21 mouse cellular contexts compared by ENCODE assay signal in the genomic region with DNA sequence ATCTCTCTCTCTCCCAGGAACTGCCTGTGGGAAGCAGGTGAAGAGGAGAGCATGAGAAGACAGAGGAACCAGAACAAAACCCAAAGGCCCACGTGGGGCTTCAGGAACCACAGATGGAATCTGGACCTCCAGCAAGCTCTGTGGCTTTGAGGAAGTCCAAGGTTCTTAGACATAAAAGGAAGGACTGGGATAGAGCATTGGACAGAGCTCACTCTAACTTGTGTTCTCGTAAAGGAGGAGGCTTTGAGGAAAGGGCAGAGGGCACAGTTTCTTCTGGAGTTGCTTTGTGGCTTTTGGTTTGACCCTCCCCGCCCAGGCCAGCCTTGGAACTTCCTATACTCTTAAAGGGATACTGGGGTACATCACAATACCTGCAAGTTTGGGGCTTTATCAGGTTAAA. TPM values are rescaled to one million over a fixed set of nuclear protein-coding genes. Genes with fewer than 3 reads are reported as not detected.
DNase-seq lines count a peak whose midpoint lies in the region; ATAC-seq and TF ChIP-seq lines count a peak whose summit lies in the region.
"Had no signal": no experiment of that assay in that cellular context is flagged by ENCODE, and none has a peak within 500 bp of the region (broad histone marks: within the 10 kb centered on the region; RNA-seq: fewer than 3 reads in every experiment).

No protein-coding gene starts in this region.

- H3K9me3 ChIP-seq in heart, postnatal 0 days (replicated peaks; ENCODE audit: control insufficient read depth, low read length): no peaks in the 10 kb centered on the region
- no peaks in the 10 kb centered on the region for H3K9me3 ChIP-seq in liver, postnatal 0 days (ENCODE audit: low read length)
- H3K9me3 ChIP-seq in embryonic facial prominence, embryonic 13.5 days: no peaks in the 10 kb centered on the region
- H3K9me3 ChIP-seq in limb, embryonic 12.5 days: no peaks in the 10 kb centered on the region
- H3K9me3 ChIP-seq in hindbrain, embryonic 10.5 days: no peaks in the 10 kb centered on the region
- H3K9me3 ChIP-seq in heart, embryonic 12.5 days (replicated peaks): no peaks in the 10 kb centered on the region
- H3K9me3 ChIP-seq: embryonic facial prominence, embryonic 12.5 days; forebrain, embryonic 15.5 days; liver, embryonic 13.5 days; lung, embryonic 15.5 days; midbrain, embryonic 10.5 days; stomach, embryonic 15.5 days had no signal

- no peak overlapping the region for H3K4me3 ChIP-seq in heart, postnatal 0 days (ENCODE audit: low read depth, low read length)
- no peak overlapping the region for H3K4me3 ChIP-seq in liver, postnatal 0 days (ENCODE audit: low read depth, low read length)
- no peak overlapping the region for H3K4me3 ChIP-seq in embryonic facial prominence, embryonic 13.5 days
- H3K4me3 ChIP-seq in limb, embryonic 12.5 days (replicated peaks): no peak overlapping the region
- H3K4me3 ChIP-seq in hindbrain, embryonic 10.5 days: no peak overlapping the region
- no peak overlapping the region for H3K4me3 ChIP-seq in heart, embryonic 12.5 days
- H3K4me3 ChIP-seq: embryonic facial prominence, embryonic 12.5 days; forebrain, embryonic 15.5 days; liver, embryonic 13.5 days; lung, embryonic 15.5 days; midbrain, embryonic 10.5 days; stomach, embryonic 15.5 days had no signal

- peaks cover 25% of the 10 kb centered on the region; the same call in 1 of the 2 replicates for H3K36me3 ChIP-seq in heart, postnatal 0 days (replicated peaks; ENCODE audit: control insufficient read depth, insufficient read depth, low read length)
- no peaks in the 10 kb centered on the region for H3K36me3 ChIP-seq in liver, postnatal 0 days (replicated peaks; ENCODE audit: insufficient read depth, low read length)
- H3K36me3 ChIP-seq in embryonic facial prominence, embryonic 13.5 days: no peaks in the 10 kb centered on the region
- H3K36me3 ChIP-seq in limb, embryonic 12.5 days: no peaks in the 10 kb centered on the region
- no peaks in the 10 kb centered on the region for H3K36me3 ChIP-seq in hindbrain, embryonic 10.5 days
- no peaks in the 10 kb centered on the region for H3K36me3 ChIP-seq in heart, embryonic 12.5 days
- H3K36me3 ChIP-seq: embryonic facial prominence, embryonic 12.5 days; forebrain, embryonic 15.5 days; liver, embryonic 13.5 days; lung, embryonic 15.5 days; midbrain, embryonic 10.5 days; stomach, embryonic 15.5 days had no signal

- 64% methylated on average over 3 of the region's 3 CpGs for WGBS in heart, postnatal 0 days
- WGBS in liver, postnatal 0 days (ENCODE audit: insufficient replicate concordance): 41% methylated on average over 3 of the region's 3 CpGs
- 45% methylated on average over 3 of the region's 3 CpGs for WGBS in embryonic facial prominence, embryonic 13.5 days
- WGBS in limb, embryonic 12.5 days: 62% methylated on average over 3 of the region's 3 CpGs
- WGBS in hindbrain, embryonic 10.5 days: 58% methylated on average over 3 of the region's 3 CpGs
- 58% methylated on average over 3 of the region's 3 CpGs for WGBS in heart, embryonic 12.5 days

- no peak for ATAC-seq in heart, postnatal 0 days (ENCODE audit: insufficient read depth, low read depth)
- no peak for ATAC-seq in liver, postnatal 0 days
- ATAC-seq in embryonic facial prominence, embryonic 13.5 days (ENCODE audit: insufficient number of reproducible peaks, insufficient read depth, low FRiP score, low TSS enrichment, low read depth): no peak
- no peak for ATAC-seq in limb, embryonic 12.5 days (ENCODE audit: insufficient number of reproducible peaks, insufficient read depth, low FRiP score, low TSS enrichment, low read depth)
- no peak for ATAC-seq in heart, embryonic 12.5 days (ENCODE audit: insufficient number of reproducible peaks, low FRiP score)
- ATAC-seq: forebrain, embryonic 15.5 days had no signal

- H3K27me3 ChIP-seq in heart, postnatal 0 days (ENCODE audit: control insufficient read depth, insufficient read depth, low read length): no peaks in the 10 kb centered on the region
- no peaks in the 10 kb centered on the region for H3K27me3 ChIP-seq in liver, postnatal 0 days (ENCODE audit: insufficient read depth, low read length)
- H3K27me3 ChIP-seq in embryonic facial prominence, embryonic 13.5 days: no peaks in the 10 kb centered on the region
- H3K27me3 ChIP-seq in limb, embryonic 12.5 days: no peaks in the 10 kb centered on the region
- H3K27me3 ChIP-seq in hindbrain, embryonic 10.5 days (ENCODE audit: insufficient read depth, poor library complexity, severe bottlenecking): no peaks in the 10 kb centered on the region
- H3K27me3 ChIP-seq in heart, embryonic 12.5 days (replicated peaks): no peaks in the 10 kb centered on the region
- H3K27me3 ChIP-seq: embryonic facial prominence, embryonic 12.5 days; forebrain, embryonic 15.5 days; liver, embryonic 13.5 days; lung, embryonic 15.5 days; stomach, embryonic 15.5 days had no signal

- H3K4me1 ChIP-seq in heart, postnatal 0 days (ENCODE audit: control insufficient read depth, insufficient read depth): no peaks in the 10 kb centered on the region
- H3K4me1 ChIP-seq in liver, postnatal 0 days (ENCODE audit: insufficient read depth): peaks cover 36% of the 10 kb centered on the region
- H3K4me1 ChIP-seq in embryonic facial prominence, embryonic 13.5 days: peaks cover 18% of the 10 kb centered on the region
- peaks cover 6% of the 10 kb centered on the region; the same call in 1 of the 2 replicates for H3K4me1 ChIP-seq in limb, embryonic 12.5 days (replicated peaks)
- peaks cover 7% of the 10 kb centered on the region; the same call in 1 of the 2 replicates for H3K4me1 ChIP-seq in hindbrain, embryonic 10.5 days (replicated peaks)
- H3K4me1 ChIP-seq in heart, embryonic 12.5 days (replicated peaks): no peaks in the 10 kb centered on the region
- H3K4me1 ChIP-seq: forebrain, embryonic 15.5 days; stomach, embryonic 15.5 days had no signal

- H3K9ac ChIP-seq in heart, postnatal 0 days (replicated peaks; ENCODE audit: low read depth, low read length): no peak overlapping the region
- no peak overlapping the region for H3K9ac ChIP-seq in liver, postnatal 0 days (replicated peaks)
- no peak overlapping the region for H3K9ac ChIP-seq in embryonic facial prominence, embryonic 13.5 days
- no peak overlapping the region for H3K9ac ChIP-seq in limb, embryonic 12.5 days (replicated peaks)
- no peak overlapping the region for H3K9ac ChIP-seq in heart, embryonic 12.5 days
- H3K9ac ChIP-seq: embryonic facial prominence, embryonic 12.5 days; forebrain, embryonic 15.5 days; hindbrain, embryonic 14.5 days; liver, embryonic 13.5 days; lung, embryonic 15.5 days; stomach, embryonic 15.5 days had no signal

- no peak for TF ChIP-seq CTCF in heart, postnatal 0 days (IDR thresholded peaks at IDR 0.05; ENCODE audit: low read depth)
- no peak for TF ChIP-seq CTCF in liver, postnatal 0 days (IDR thresholded peaks at IDR 0.05; ENCODE audit: low read depth)

- TF ChIP-seq EP300 in heart, postnatal 0 days (IDR thresholded peaks at IDR 0.05; ENCODE audit: low read depth): no peak
- no peak for TF ChIP-seq EP300 in liver, postnatal 0 days (IDR thresholded peaks at IDR 0.05; ENCODE audit: low read depth)

- no peak overlapping the region for H3K4me2 ChIP-seq in heart, postnatal 0 days (ENCODE audit: low read depth, low read length)
- no peak overlapping the region for H3K4me2 ChIP-seq in liver, postnatal 0 days (ENCODE audit: low read depth, low read length)
- H3K4me2 ChIP-seq in embryonic facial prominence, embryonic 13.5 days: no peak overlapping the region
- no peak overlapping the region for H3K4me2 ChIP-seq in limb, embryonic 12.5 days
- H3K4me2 ChIP-seq in heart, embryonic 12.5 days: no peak overlapping the region
- H3K4me2 ChIP-seq: embryonic facial prominence, embryonic 12.5 days; forebrain, embryonic 15.5 days; hindbrain, embryonic 14.5 days; liver, embryonic 13.5 days; lung, embryonic 15.5 days; stomach, embryonic 15.5 days had no signal

- H3K27ac ChIP-seq in heart, postnatal 0 days (ENCODE audit: low read depth): peak overlapping the region; percentile 64; the same call in 1 of the 2 replicates
- H3K27ac ChIP-seq in liver, postnatal 0 days (ENCODE audit: low read depth): peak overlapping the region; percentile 76
- H3K27ac ChIP-seq in embryonic facial prominence, embryonic 13.5 days: peak overlapping the region; percentile 49
- peak overlapping the region; percentile 62; the same call in 1 of the 2 replicates for H3K27ac ChIP-seq in limb, embryonic 12.5 days
- no peak overlapping the region for H3K27ac ChIP-seq in hindbrain, embryonic 10.5 days
- no peak overlapping the region for H3K27ac ChIP-seq in heart, embryonic 12.5 days (ENCODE audit: poor library complexity, severe bottlenecking)
- H3K27ac ChIP-seq: forebrain, embryonic 15.5 days; hindbrain, embryonic 14.5 days; liver, embryonic 13.5 days; lung, embryonic 15.5 days; macrophage; midbrain, embryonic 10.5 days; stomach, embryonic 15.5 days had no signal

- no peak for DNase-seq in heart, postnatal 0 days (ENCODE audit: low spot score)
- DNase-seq in heart, adult 11 months: no peak
- no peak for DNase-seq in liver, postnatal 0 days
- no peak for DNase-seq in liver
- DNase-seq in hindbrain, embryonic 10.5 days (ENCODE audit: low spot score): no peak
- DNase-seq: cerebellum, adult 18-20 months; heart, postnatal 10 days; layer of hippocampus, adult 9-11 months; liver, embryonic 13.5 days; retina, postnatal 1 day had no signal

RNA-seq across cellular contexts. Expression of a gene that starts 37.8 kb away (rescaled TPM):
- total RNA-seq in heart, postnatal 0 days (2014; rRNA removed; ENCODE audit: low replicate concordance): 9.0 and 21.7 TPM in 2 replicates
- 23.3 and 26.6 TPM in 2 replicates for polyA plus RNA-seq in heart, postnatal 0 days (2015; fragmentation: Nextera tagmentation; extraction: Ambion mirVana)
- 23.6 and 26.1 TPM in 2 replicates for polyA plus RNA-seq in liver, postnatal 0 days (2015; fragmentation: Nextera tagmentation; extraction: Ambion mirVana)
- polyA plus RNA-seq in embryonic facial prominence, embryonic 13.5 days (2015; fragmentation: Nextera tagmentation; extraction: Ambion mirVana): 73.8 and 81.4 TPM in 2 replicates
- polyA plus RNA-seq in limb, embryonic 12.5 days (2016; fragmentation: Nextera tagmentation; extraction: Ambion mirVana): 85.1 and 89.2 TPM in 2 replicates
- 62.3 and 80.7 TPM in 2 replicates for polyA plus RNA-seq in hindbrain, embryonic 10.5 days (2016; fragmentation: Nextera tagmentation; extraction: Ambion mirVana)
- polyA plus RNA-seq in heart, embryonic 12.5 days (2016; fragmentation: Nextera tagmentation; extraction: Ambion mirVana): 46.4 and 49.7 TPM in 2 replicates

RNA-seq across cellular contexts. Expression of a gene that starts 38.5 kb away (rescaled TPM):
- total RNA-seq in heart, postnatal 0 days (2014; rRNA removed; ENCODE audit: low replicate concordance): 7.4 and 12.1 TPM in 2 replicates
- 6.5 TPM in 2 replicates for polyA plus RNA-seq in heart, postnatal 0 days (2015; fragmentation: Nextera tagmentation; extraction: Ambion mirVana)
- polyA plus RNA-seq in liver, postnatal 0 days (2015; fragmentation: Nextera tagmentation; extraction: Ambion mirVana): 9.6 and 11.4 TPM in 2 replicates
- 24.9 and 26.8 TPM in 2 replicates for polyA plus RNA-seq in embryonic facial prominence, embryonic 13.5 days (2015; fragmentation: Nextera tagmentation; extraction: Ambion mirVana)
- 29.4 and 30.1 TPM in 2 replicates for polyA plus RNA-seq in limb, embryonic 12.5 days (2016; fragmentation: Nextera tagmentation; extraction: Ambion mirVana)
- 19.3 and 25.1 TPM in 2 replicates for polyA plus RNA-seq in hindbrain, embryonic 10.5 days (2016; fragmentation: Nextera tagmentation; extraction: Ambion mirVana)
- polyA plus RNA-seq in heart, embryonic 12.5 days (2016; fragmentation: Nextera tagmentation; extraction: Ambion mirVana): 20.1 and 20.9 TPM in 2 replicates

RNA-seq across cellular contexts. Expression of a gene that starts 58.5 kb away (rescaled TPM):
- 13.8 and 16.4 TPM in 2 replicates for total RNA-seq in heart, postnatal 0 days (2014; rRNA removed; ENCODE audit: low replicate concordance)
- 7.5 and 7.9 TPM in 2 replicates for polyA plus RNA-seq in heart, postnatal 0 days (2015; fragmentation: Nextera tagmentation; extraction: Ambion mirVana)
- polyA plus RNA-seq in liver, postnatal 0 days (2015; fragmentation: Nextera tagmentation; extraction: Ambion mirVana): 0.29 and 0.52 TPM in 2 replicates
- polyA plus RNA-seq in embryonic facial prominence, embryonic 13.5 days (2015; fragmentation: Nextera tagmentation; extraction: Ambion mirVana): 0.39 and 0.47 TPM in 2 replicates
- 1.2 and 2.0 TPM in 2 replicates for polyA plus RNA-seq in limb, embryonic 12.5 days (2016; fragmentation: Nextera tagmentation; extraction: Ambion mirVana)
- polyA plus RNA-seq in hindbrain, embryonic 10.5 days (2016; fragmentation: Nextera tagmentation; extraction: Ambion mirVana): 0.05 TPM in 1 of 2 replicates, not detected in the other
- 7.6 and 7.7 TPM in 2 replicates for polyA plus RNA-seq in heart, embryonic 12.5 days (2016; fragmentation: Nextera tagmentation; extraction: Ambion mirVana)
- polyA plus RNA-seq: C2C12; forebrain, embryonic 15.5 days; macrophage had no signal

Comparison
In these comparisons a context has a peak if more than half of its experiments do, and no peak if none do; other contexts are left out.
1. H3K27ac ChIP-seq: peak in heart, postnatal 0 days (single experiment), liver, postnatal 0 days (single experiment), embryonic facial prominence, embryonic 13.5 days (single experiment) and limb, embryonic 12.5 days (single experiment); none in hindbrain, embryonic 10.5 days (single experiment) and heart, embryonic 12.5 days (single experiment).